Mouse (Mus musculus) limb, embryonic 10.5 days (tissue): ENCODE measurements around the gene Robo2. TPM values are rescaled to one million over a fixed set of nuclear protein-coding genes. Genes with fewer than 3 reads are reported as not detected.

Experiments
- DNase-seq: peaks from one replicate; pipeline ENCODE4 v3.0.0-alpha.2; 2017; ENCODE audit warnings: low spot score
- H3K27ac ChIP-seq: fragments of 300-500 bp; sonication (generic); 2 replicates; pipeline ENCODE4 v1.5.1; 2016; ENCODE audit warnings: mild to moderate bottlenecking
- H3K27me3 ChIP-seq: fragments of 300-500 bp; sonication (generic); 2 replicates; pipeline ENCODE4 v1.6.1; 2016; ENCODE audit warnings: low read depth, mild to moderate bottlenecking; ENCODE audit not compliant: poor library complexity, severe bottlenecking
- H3K36me3 ChIP-seq: fragments of 300-500 bp; sonication (generic); 2 replicates; pipeline ENCODE4 v1.6.1; 2016; ENCODE audit warnings: mild to moderate bottlenecking, moderate library complexity
- H3K4me1 ChIP-seq: fragments of 300-500 bp; sonication (generic); 2 replicates; pipeline ENCODE4 v1.6.1; 2016
- H3K4me3 ChIP-seq: fragments of 300-500 bp; sonication (generic); 2 replicates; pipeline ENCODE4 v1.5.1; 2016; ENCODE audit warnings: mild to moderate bottlenecking, moderate library complexity
- H3K9me3 ChIP-seq: fragments of 300-500 bp; sonication (generic); replicated peaks from 2 replicates; pipeline ENCODE4 v1.6.1; 2016; ENCODE audit warnings: mild to moderate bottlenecking
- WGBS: fragments of 180-500 bp; shearing (Covaris S2); methylation state at CpG from one replicate; pipeline ENCODE4 v1.1.7; 2016; 5-methylcytosine and 5-hydroxymethylcytosine counted together
- polyA plus RNA-seq: library from polyadenylated mRNA; unstranded; fragments of >200 nt; fragmentation: Nextera tagmentation; extraction: Ambion mirVana; gene quantifications from 2 replicates; pipeline ENCODE4 v1.2.1, GENCODE M21; 2016

Robo2 gene
- polyA plus RNA-seq, 1 experiment from 2014 or later = 84.8 TPM

DNA sequence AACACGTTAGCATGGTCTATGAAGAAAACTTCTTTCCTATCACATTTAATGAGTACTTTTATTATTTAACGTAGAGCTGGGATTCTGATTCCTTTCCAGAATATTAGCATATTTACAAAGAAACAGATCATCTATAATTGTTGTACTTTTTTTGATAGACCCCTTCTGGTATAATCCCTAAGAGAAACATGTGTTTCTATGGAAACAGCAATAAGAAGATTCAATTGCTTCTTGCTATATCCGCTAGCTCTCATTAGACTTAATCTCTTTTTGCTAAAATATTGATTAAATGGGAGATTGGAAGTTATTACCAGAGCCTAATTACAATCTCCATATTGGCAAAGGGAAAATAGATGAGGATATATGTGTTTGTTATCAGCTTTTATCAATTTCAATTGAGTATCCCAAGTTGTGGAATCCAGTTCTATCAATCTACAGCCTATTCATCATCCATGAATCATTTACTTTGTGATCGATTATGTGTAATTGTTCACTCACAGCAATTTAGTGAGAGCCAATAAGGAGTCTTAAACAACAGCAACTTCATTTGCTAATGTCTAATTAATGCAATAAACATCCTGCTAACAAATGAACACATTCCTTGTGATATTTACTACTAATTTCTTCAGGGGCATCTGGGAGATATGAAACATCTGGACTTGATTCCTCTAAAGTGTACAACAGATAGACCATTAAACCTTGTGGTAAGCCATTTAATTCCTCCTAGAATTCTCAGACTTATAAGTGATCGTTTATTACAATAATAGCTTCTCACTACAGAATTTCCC lies 472.0 kb downstream of the Robo2 start:
- H3K27ac ChIP-seq = no peak overlapping the region
- DNase-seq = no peak
- H3K4me1 ChIP-seq = no peaks in the 10 kb centered on the region
- H3K9me3 ChIP-seq = no peaks in the 10 kb centered on the region
- no peak overlapping the region for H3K4me3 ChIP-seq
- WGBS = 86% methylated on average over 5 of the region's 5 CpGs
- H3K36me3 ChIP-seq = peaks cover 6% of the 10 kb centered on the region; the same call in 1 of the 2 replicates
- H3K27me3 ChIP-seq = no peaks in the 10 kb centered on the region

DNA sequence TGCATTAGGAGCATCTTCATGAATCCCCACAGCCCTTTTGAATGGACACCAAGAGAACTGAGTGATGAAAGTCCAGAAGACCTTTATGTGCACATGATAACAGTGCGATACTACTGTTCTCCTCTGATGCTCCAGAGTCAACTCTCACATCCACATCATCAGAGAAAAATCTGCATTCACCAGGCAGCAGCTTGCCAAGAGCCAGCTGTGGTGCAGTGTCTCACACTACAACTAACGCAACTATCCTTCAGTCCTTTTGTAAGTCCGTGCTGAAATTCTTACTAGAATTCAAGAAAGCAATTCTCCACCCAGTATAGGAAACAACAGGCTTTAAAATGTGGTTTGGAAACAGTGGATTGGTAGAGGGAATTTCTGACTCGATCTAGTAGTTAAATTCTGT lies 481.3 kb downstream of the Robo2 start:
- no peaks in the 10 kb centered on the region for H3K4me1 ChIP-seq
- 96% methylated on average over 4 of the region's 4 CpGs for WGBS
- H3K27ac ChIP-seq = no peak overlapping the region
- no peaks in the 10 kb centered on the region for H3K9me3 ChIP-seq
- peaks cover 19% of the 10 kb centered on the region for H3K36me3 ChIP-seq
- H3K4me3 ChIP-seq = no peak overlapping the region
- no peak for DNase-seq
- H3K27me3 ChIP-seq = no peaks in the 10 kb centered on the region

DNA sequence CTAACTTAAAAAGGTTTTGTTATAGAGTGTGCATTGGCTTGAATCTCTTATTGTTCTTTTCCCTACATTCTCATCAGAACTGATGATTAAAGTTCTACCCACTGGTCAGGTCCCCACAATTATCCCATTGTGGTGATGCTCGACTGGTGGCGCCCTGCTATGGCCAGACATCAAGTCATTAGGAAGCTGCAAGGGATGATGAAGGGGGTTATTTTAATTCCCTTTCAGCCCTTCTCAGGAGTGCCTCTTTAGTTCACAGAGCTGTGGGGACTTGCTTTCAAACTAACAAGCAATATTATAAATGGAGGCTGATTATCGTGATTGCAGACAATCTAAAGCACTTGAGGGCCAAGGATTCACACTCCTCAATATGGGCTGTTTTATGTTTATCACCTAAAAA lies 484.1 kb downstream of the Robo2 start:
- peaks cover 8% of the 10 kb centered on the region; the same call in 1 of the 2 replicates for H3K36me3 ChIP-seq
- no peak overlapping the region for H3K4me3 ChIP-seq
- no peak for DNase-seq
- no peak overlapping the region for H3K27ac ChIP-seq
- H3K27me3 ChIP-seq = no peaks in the 10 kb centered on the region
- WGBS = 85% methylated on average over 3 of the region's 3 CpGs
- H3K9me3 ChIP-seq = no peaks in the 10 kb centered on the region
- no peaks in the 10 kb centered on the region for H3K4me1 ChIP-seq

DNA sequence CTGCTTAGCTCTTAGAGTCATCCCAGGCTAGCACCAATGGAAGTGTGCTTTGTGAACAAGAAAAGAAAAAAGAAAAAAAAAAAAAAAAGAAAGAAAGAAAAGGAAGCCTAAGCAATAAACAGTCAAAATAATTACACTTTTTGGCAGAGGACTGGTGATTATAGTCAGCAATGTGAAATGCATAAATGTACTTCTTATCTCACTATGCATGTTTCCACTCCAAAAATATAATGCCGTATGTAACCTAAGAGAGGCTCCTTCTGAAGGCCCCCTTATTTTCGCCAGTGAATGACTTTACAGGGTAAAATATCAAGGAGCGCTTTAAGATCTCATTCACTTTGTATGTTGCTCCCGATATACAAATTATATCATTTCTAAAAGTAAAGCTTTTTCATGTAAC lies 496.2 kb downstream of the Robo2 start:
- H3K4me1 ChIP-seq = no peaks in the 10 kb centered on the region
- no peaks in the 10 kb centered on the region for H3K27me3 ChIP-seq
- H3K27ac ChIP-seq = no peak overlapping the region
- WGBS = 93% methylated on average over 4 of the region's 4 CpGs
- peaks cover 3% of the 10 kb centered on the region; the same call in 1 of the 2 replicates for H3K36me3 ChIP-seq
- no peak overlapping the region for H3K4me3 ChIP-seq
- no peaks in the 10 kb centered on the region for H3K9me3 ChIP-seq
- DNase-seq = no peak

DNA sequence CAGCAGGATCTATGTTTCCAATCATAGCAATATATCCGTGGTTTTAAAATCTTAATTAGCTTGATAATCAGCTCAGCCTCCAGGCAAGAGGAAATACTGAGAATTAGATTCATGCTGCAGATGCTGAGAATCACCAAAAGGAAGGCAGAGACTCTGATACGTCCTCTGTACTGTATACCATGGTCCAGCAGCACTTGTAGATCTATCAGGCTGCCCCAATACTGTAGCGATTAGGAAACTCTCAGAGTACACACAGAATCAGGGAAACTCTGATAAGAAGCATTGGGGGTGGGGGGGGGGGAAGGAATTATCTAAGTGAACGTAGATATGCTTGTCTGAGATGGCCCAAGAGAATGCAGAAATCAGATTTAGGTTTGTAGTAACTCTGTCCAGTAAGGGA lies 496.7 kb downstream of the Robo2 start:
- Histone ChIP-seq H3K4me3 (no peak overlapping the region), H3K27me3 (no peaks in the 10 kb centered on the region), H3K36me3 (no peaks in the 10 kb centered on the region), H3K27ac (no peak overlapping the region), H3K9me3 (no peaks in the 10 kb centered on the region), H3K4me1 (no peaks in the 10 kb centered on the region)
- 68% methylated on average over 4 of the region's 4 CpGs for WGBS
- no peak for DNase-seq

DNA sequence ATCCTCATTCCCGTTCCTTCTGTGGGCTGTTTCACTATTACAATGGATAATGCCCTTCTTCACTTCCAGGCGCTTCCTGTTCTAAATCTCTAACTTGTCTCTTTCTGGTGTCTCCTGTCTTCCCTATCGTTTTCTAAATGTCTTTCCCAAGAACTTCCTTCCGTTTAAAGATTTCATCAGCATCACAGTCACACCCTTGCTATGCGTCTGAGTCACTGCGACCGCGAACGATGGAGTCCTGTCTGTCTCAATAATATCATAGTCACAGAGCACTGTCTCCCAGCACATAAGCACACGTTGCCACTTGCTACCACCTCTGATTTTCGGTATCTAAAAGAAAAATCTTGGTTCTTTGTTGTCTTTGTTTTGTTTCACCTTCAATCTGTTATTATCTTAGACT lies 503.1 kb downstream of the Robo2 start:
- H3K9me3 ChIP-seq = no peaks in the 10 kb centered on the region
- H3K4me3 ChIP-seq = no peak overlapping the region
- 88% methylated on average over 11 of the region's 11 CpGs for WGBS
- H3K36me3 ChIP-seq = peaks cover 8% of the 10 kb centered on the region; the same call in 1 of the 2 replicates
- DNase-seq = no peak
- H3K27ac ChIP-seq = no peak overlapping the region
- H3K4me1 ChIP-seq = no peaks in the 10 kb centered on the region
- H3K27me3 ChIP-seq = no peaks in the 10 kb centered on the region

DNA sequence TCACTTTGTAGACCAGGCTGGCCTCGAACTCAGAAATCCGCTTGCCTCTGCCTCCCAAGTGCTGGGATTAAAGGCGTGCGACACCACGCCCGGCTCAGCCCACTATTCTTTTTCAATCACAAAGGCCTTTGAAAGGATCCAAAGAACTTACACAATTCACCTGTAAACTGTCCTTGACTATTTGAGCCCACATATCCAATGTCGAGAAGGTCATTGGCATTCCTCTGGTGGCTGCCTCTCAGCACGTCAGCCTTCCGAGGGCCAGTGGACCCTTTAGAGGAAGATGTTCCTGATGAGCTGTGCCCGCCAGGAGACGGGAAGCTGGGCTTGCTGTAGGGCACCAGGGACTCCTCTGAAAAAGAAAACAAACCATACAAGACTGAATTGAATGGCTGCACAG lies 514.8 kb downstream of the Robo2 start:
- WGBS = 93% methylated on average over 11 of the region's 11 CpGs
- H3K27ac ChIP-seq = no peak overlapping the region
- H3K27me3 ChIP-seq = no peaks in the 10 kb centered on the region
- H3K4me1 ChIP-seq = no peaks in the 10 kb centered on the region
- no peak for DNase-seq
- no peaks in the 10 kb centered on the region for H3K9me3 ChIP-seq
- H3K36me3 ChIP-seq = peaks cover 9% of the 10 kb centered on the region; the same call in 1 of the 2 replicates
- H3K4me3 ChIP-seq = no peak overlapping the region

DNA sequence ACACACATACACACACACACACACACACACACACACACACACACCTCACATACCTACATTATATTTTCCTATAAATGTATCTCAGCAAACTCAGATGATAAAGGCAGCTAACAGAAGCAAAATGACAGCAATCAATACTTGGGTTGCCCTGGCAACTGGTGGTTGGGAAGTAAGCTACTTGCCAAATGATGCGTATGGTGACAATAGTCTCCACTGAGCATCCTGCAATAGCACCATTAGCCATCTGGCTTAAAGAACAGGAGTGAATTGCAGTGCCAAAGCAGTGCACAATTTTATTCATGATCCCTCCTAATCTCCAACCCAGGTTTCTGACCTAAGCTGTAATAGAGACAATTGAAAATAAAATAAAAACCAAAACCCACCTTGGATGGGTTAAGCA lies 529.7 kb downstream of the Robo2 start:
- H3K27ac ChIP-seq = no peak overlapping the region
- no peaks in the 10 kb centered on the region for H3K36me3 ChIP-seq
- no peaks in the 10 kb centered on the region for H3K4me1 ChIP-seq
- no peaks in the 10 kb centered on the region for H3K27me3 ChIP-seq
- H3K9me3 ChIP-seq = no peaks in the 10 kb centered on the region
- no peak for DNase-seq
- H3K4me3 ChIP-seq = no peak overlapping the region
- WGBS = 87% methylated on average over 1 of the region's 1 CpGs

DNA sequence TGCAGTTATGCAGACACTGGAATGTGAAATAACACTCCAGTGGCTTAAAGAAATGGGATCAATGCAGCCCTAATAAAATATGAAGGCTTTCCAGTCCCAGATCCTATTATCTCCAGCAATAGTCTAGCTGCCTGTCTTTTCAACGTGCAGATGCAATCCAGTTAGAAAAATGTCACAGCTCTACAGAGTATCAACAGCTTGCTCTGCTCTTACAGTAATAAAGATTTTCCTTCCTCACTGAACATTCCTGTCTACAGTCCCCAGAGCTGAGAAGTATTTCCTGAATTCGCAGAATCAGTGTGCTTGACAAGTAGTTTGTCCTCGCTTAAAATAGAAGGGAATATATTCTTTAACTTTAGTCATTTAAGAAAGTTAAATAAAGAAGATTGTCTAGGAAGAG lies 533.7 kb downstream of the Robo2 start:
- no peak overlapping the region for H3K27ac ChIP-seq
- H3K4me1 ChIP-seq = no peaks in the 10 kb centered on the region
- DNase-seq = no peak
- H3K36me3 ChIP-seq = no peaks in the 10 kb centered on the region
- no peak overlapping the region for H3K4me3 ChIP-seq
- 80% methylated on average over 3 of the region's 3 CpGs for WGBS
- no peaks in the 10 kb centered on the region for H3K27me3 ChIP-seq
- no peaks in the 10 kb centered on the region for H3K9me3 ChIP-seq

DNA sequence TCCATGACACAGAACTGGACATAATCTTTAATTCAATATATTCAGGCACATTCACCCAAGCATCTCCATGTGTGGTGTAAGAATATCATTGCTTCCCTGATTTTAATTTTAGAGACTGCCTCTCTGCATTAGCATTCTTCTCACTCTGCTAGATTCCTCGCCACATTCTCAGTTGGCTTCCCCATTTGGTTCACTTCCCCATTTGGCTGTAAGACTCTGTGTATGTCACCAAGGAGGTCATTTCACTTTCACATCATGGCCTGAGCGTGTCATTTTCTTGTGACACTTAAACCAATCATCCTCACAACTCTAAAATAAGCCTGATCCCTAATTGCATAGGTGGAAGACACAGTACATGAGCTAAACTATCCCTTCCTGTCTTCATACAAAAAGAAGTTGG lies 536.6 kb downstream of the Robo2 start:
- no peak overlapping the region for H3K27ac ChIP-seq
- H3K36me3 ChIP-seq = no peaks in the 10 kb centered on the region
- H3K4me1 ChIP-seq = peaks cover 4% of the 10 kb centered on the region; the same call in 1 of the 2 replicates
- H3K27me3 ChIP-seq = no peaks in the 10 kb centered on the region
- WGBS = 70% methylated on average over 2 of the region's 2 CpGs
- no peaks in the 10 kb centered on the region for H3K9me3 ChIP-seq
- H3K4me3 ChIP-seq = no peak overlapping the region
- no peak for DNase-seq

DNA sequence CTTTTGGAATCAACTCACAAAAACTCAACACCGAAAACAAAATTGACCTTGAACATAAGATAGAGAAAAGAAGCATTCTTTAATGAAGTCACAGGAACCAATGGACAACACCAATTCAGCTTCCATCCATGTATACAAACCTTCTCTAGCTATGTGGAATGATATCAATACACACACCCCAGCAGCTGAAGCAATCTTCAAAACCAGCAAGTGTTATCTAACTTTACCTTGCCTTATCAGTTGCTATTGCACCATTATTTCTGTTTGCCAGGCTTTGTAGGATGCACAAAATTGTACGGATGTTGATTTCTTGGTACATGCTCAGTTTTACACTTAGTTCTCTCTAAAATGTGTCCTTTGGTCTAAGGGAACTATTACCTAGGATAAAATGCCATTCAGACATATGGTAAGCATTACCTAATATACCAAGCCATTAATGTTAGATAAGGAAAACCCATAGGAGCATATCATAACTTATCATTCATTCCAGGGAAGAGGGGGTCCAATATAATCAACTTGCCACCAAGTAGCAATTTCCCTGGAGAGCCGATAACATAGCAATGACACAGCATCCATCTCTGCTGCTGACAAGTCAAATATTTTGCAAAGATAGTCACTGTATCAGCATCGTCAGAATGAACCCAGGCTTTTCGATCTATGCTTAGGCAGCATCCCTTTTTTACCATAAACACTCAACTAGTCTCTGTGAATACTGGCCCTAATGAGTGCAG lies 537.6 kb downstream of the Robo2 start:
- no peaks in the 10 kb centered on the region for H3K36me3 ChIP-seq
- H3K27ac ChIP-seq = no peak overlapping the region
- no peak for DNase-seq
- H3K4me1 ChIP-seq = peaks cover 11% of the 10 kb centered on the region; the same call in 1 of the 2 replicates
- no peaks in the 10 kb centered on the region for H3K9me3 ChIP-seq
- 88% methylated on average over 5 of the region's 5 CpGs for WGBS
- no peak overlapping the region for H3K4me3 ChIP-seq
- H3K27me3 ChIP-seq = no peaks in the 10 kb centered on the region

DNA sequence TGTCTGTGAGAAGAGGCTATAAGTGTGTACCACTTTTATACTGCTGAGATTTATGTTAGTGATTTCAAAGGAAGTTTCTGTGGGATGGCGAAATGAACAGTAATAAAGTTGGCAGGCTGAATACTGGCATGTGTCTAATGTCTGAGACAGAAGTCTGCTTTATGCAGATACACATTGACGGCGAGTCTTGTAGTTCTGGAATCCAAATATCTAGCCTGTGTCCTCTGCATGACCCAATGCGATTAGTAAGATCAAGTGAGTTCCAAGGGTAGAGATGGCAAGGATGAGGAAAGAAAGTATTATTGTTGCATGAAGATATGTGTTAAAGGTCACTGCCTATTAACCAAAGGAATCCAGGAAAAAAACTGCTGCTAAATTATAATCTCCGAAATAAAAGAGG lies 541.3 kb downstream of the Robo2 start:
- no peaks in the 10 kb centered on the region for H3K36me3 ChIP-seq
- H3K27ac ChIP-seq = no peak overlapping the region
- no peaks in the 10 kb centered on the region for H3K9me3 ChIP-seq
- no peak overlapping the region for H3K4me3 ChIP-seq
- no peak for DNase-seq
- no peaks in the 10 kb centered on the region for H3K27me3 ChIP-seq
- peaks cover 11% of the 10 kb centered on the region; the same call in 1 of the 2 replicates for H3K4me1 ChIP-seq
- 73% methylated on average over 5 of the region's 5 CpGs for WGBS

DNA sequence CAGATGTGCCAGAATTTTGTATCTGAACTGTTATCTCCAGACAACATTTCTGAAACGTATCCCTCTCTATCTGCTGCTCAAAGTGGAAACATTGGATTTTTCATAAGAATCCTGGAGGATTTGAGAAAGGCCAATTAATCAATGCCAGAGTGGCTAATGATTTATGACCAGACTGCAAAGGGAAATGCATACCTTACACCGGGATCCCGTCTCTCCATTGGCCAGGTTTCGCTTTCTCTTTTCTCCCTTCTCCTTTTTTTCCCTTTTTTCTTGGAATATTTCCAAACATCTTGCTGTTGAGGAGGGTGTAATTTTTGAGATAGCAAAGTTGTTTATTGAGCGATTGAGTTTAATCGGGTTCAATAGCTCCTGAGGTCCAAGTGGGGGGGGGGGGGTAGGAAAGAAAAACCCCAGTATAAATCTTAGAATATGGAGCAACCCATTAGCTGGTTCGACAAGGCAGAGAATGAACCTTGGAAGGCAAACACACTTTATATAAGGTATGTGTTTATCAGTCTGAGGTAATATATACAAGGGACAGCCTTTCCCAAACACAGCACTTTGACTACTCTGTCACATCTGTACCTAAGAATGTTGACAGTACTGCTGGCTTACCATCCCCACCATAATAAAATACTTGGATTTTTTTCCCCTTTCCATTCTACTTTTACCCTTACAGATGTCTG lies 542.0 kb downstream of the Robo2 start:
- peaks cover 11% of the 10 kb centered on the region; the same call in 1 of the 2 replicates for H3K4me1 ChIP-seq
- 71% methylated on average over 7 of the region's 7 CpGs for WGBS
- H3K27ac ChIP-seq = no peak overlapping the region
- no peaks in the 10 kb centered on the region for H3K36me3 ChIP-seq
- no peak for DNase-seq
- H3K4me3 ChIP-seq = no peak overlapping the region
- no peaks in the 10 kb centered on the region for H3K27me3 ChIP-seq
- H3K9me3 ChIP-seq = no peaks in the 10 kb centered on the region
